Mouse (Mus musculus) forebrain, embryonic 11.5 days (tissue): ENCODE results near the gene Dglucy. TPM values are rescaled to one million over a fixed set of nuclear protein-coding genes. Genes with fewer than 3 reads are reported as not detected.
A peak's percentile ranks its signal among the peaks of the same experiment; 100 is the strongest.

ENCODE experiments used
- ATAC-seq: fragments of 200-750 bp; cut with Nextera tagmentation; replicated peaks from 2 replicates; pipeline ENCODE4 v1.8.0; 2017; ENCODE audit warnings: moderate TSS enrichment; ENCODE audit not compliant: low FRiP score
- DNase-seq: peaks from one replicate; pipeline ENCODE4 v3.0.0-alpha.2; 2017; ENCODE audit warnings: low spot score
- H3K27ac ChIP-seq: fragments of 300-500 bp; sonication (generic); 2 replicates; pipeline ENCODE4 v1.5.1; 2014; ENCODE audit warnings: low read depth, low read length
- H3K27me3 ChIP-seq: fragments of 300-500 bp; sonication (generic); 2 replicates; pipeline ENCODE4 v1.6.1; 2014; ENCODE audit warnings: mild to moderate bottlenecking, low read length, mixed read lengths; ENCODE audit not compliant: control insufficient read depth, insufficient read depth
- H3K36me3 ChIP-seq: fragments of 300-500 bp; sonication (generic); 2 replicates; pipeline ENCODE4 v1.6.1; 2014; ENCODE audit warnings: mild to moderate bottlenecking, low read length, moderate library complexity, mixed read lengths; ENCODE audit not compliant: control insufficient read depth, insufficient read depth
- H3K4me1 ChIP-seq: fragments of 300-500 bp; sonication (generic); replicated peaks from 2 replicates; pipeline ENCODE4 v1.6.1; 2014; ENCODE audit warnings: low read length, mixed read lengths; ENCODE audit not compliant: control insufficient read depth, insufficient read depth
- H3K4me2 ChIP-seq: fragments of 300-500 bp; sonication (generic); 2 replicates; pipeline ENCODE4 v1.6.1; 2014; ENCODE audit warnings: low read depth, mild to moderate bottlenecking, low read length, moderate library complexity, mixed read lengths; ENCODE audit not compliant: severe bottlenecking
- H3K4me3 ChIP-seq: fragments of 300-500 bp; sonication (generic); 2 replicates; pipeline ENCODE4 v1.5.1; 2014; ENCODE audit warnings: low read depth, low read length
- H3K9ac ChIP-seq: fragments of 300-500 bp; sonication (generic); 2 replicates; pipeline ENCODE4 v1.6.1; 2014; ENCODE audit warnings: low read length
- H3K9me3 ChIP-seq: fragments of 300-500 bp; sonication (generic); 2 replicates; pipeline ENCODE4 v1.6.1; 2016; ENCODE audit warnings: low read length, mixed read lengths; ENCODE audit not compliant: control insufficient read depth
- WGBS: fragments of 180-500 bp; shearing (Covaris S2); extraction: QIAGEN DNeasy Blood & Tissue Kit; methylation state at CpG from one replicate; pipeline ENCODE4 v1.1.7; 2014; 5-methylcytosine and 5-hydroxymethylcytosine counted together
- polyA plus RNA-seq: library from polyadenylated mRNA; unstranded; fragments of >200 nt; fragmentation: Nextera tagmentation; extraction: Ambion mirVana; gene quantifications from 2 replicates; pipeline ENCODE4 v1.2.1, GENCODE M21; 2014

The Dglucy gene
- 0.87 and 0.92 TPM in 2 replicates for polyA plus RNA-seq

- 61% methylated on average over 12 of the region's 12 CpGs for WGBS
- no peaks in the 10 kb centered on the region for H3K27me3 ChIP-seq
- no peak within 1 kb of the TSS for H3K4me3 ChIP-seq
- peak; percentile 57 for DNase-seq
- ATAC-seq, result peak; percentile 65; the same call in 1 of the 2 replicates
- no peaks in the 10 kb centered on the region for H3K9me3 ChIP-seq
- H3K27ac ChIP-seq, result no peak within 1 kb of the TSS
- H3K4me1 ChIP-seq, result no peaks in the 10 kb centered on the region
- no peak within 1 kb of the TSS for H3K4me2 ChIP-seq
- no peak within 1 kb of the TSS for H3K9ac ChIP-seq
- no peaks in the 10 kb centered on the region for H3K36me3 ChIP-seq
Measured at GRCm38 (mm10) chr12:100778934-100779865, at the start of gene Dglucy. Dglucy (plus strand) TSS chr12:100779057.

- no peak overlapping the region for H3K4me2 ChIP-seq
- no peak for DNase-seq
Measured at GRCm38 (mm10) chr12:100735156-100735555, 43.7 kb upstream of the Dglucy start.

GRCm38 (mm10) chr12:100735581-100735980 lies 43.3 kb upstream of the Dglucy start:
- no peaks in the 10 kb centered on the region for H3K9me3 ChIP-seq
- 89% methylated on average over 2 of the region's 2 CpGs for WGBS
- H3K36me3 ChIP-seq, result no peaks in the 10 kb centered on the region
- H3K9ac ChIP-seq, result no peak overlapping the region
- H3K4me2 ChIP-seq, result no peak overlapping the region
- H3K4me3 ChIP-seq, result no peak overlapping the region
- H3K27me3 ChIP-seq, result no peaks in the 10 kb centered on the region
- DNase-seq (no peak), ATAC-seq (no peak)
- no peak overlapping the region for H3K27ac ChIP-seq
- H3K4me1 ChIP-seq, result no peaks in the 10 kb centered on the region

More at GRCm38 (mm10) chr12:100735156-100735555, 43.7 kb upstream of the Dglucy start:
- no peaks in the 10 kb centered on the region for H3K9me3 ChIP-seq
- H3K27ac ChIP-seq, result no peak overlapping the region
- 64% methylated on average over 5 of the region's 5 CpGs for WGBS
- no peaks in the 10 kb centered on the region for H3K36me3 ChIP-seq
- H3K27me3 ChIP-seq, result no peaks in the 10 kb centered on the region
- H3K4me3 ChIP-seq, result no peak overlapping the region
- no peak overlapping the region for H3K9ac ChIP-seq
- H3K4me1 ChIP-seq, result no peaks in the 10 kb centered on the region
- no peak for ATAC-seq

GRCm38 (mm10) chr12:100738498-100738897 lies 40.4 kb upstream of the Dglucy start:
- WGBS, result 53% methylated on average over 3 of the region's 3 CpGs
- ATAC-seq, result no peak
- Histone ChIP-seq H3K27me3 (no peaks in the 10 kb centered on the region), H3K9ac (no peak overlapping the region), H3K9me3 (no peaks in the 10 kb centered on the region), H3K4me3 (no peak overlapping the region), H3K4me1 (no peaks in the 10 kb centered on the region), H3K27ac (no peak overlapping the region), H3K36me3 (no peaks in the 10 kb centered on the region), H3K4me2 (no peak overlapping the region)
- DNase-seq, result no peak

GRCm38 (mm10) chr12:100739011-100739570 lies 39.8 kb upstream of the Dglucy start:
- DNase-seq (no peak), ATAC-seq (no peak)
- Histone ChIP-seq H3K4me2 (no peak overlapping the region), H3K36me3 (no peaks in the 10 kb centered on the region), H3K4me3 (no peak overlapping the region), H3K4me1 (no peaks in the 10 kb centered on the region), H3K9me3 (no peaks in the 10 kb centered on the region), H3K9ac (no peak overlapping the region), H3K27ac (no peak overlapping the region), H3K27me3 (no peaks in the 10 kb centered on the region)
- WGBS, result 73% methylated on average over 4 of the region's 4 CpGs

GRCm38 (mm10) chr12:100740313-100740712 lies 38.5 kb upstream of the Dglucy start:
- 88% methylated on average over 5 of the region's 5 CpGs for WGBS
- no peaks in the 10 kb centered on the region for H3K9me3 ChIP-seq
- H3K4me3 ChIP-seq, result no peak overlapping the region
- no peaks in the 10 kb centered on the region for H3K4me1 ChIP-seq
- no peak overlapping the region for H3K4me2 ChIP-seq
- no peak overlapping the region for H3K27ac ChIP-seq
- no peak overlapping the region for H3K9ac ChIP-seq
- H3K27me3 ChIP-seq, result no peaks in the 10 kb centered on the region
- DNase-seq, result no peak
- no peaks in the 10 kb centered on the region for H3K36me3 ChIP-seq
- no peak for ATAC-seq

- Histone ChIP-seq H3K4me1 (no peaks in the 10 kb centered on the region), H3K36me3 (no peaks in the 10 kb centered on the region), H3K27me3 (no peaks in the 10 kb centered on the region), H3K4me3 (no peak overlapping the region), H3K9me3 (no peaks in the 10 kb centered on the region), H3K4me2 (no peak overlapping the region), H3K27ac (no peak overlapping the region), H3K9ac (no peak overlapping the region)
- WGBS, result 65% methylated on average over 2 of the region's 2 CpGs
- DNase-seq (no peak), ATAC-seq (no peak)
Measured at GRCm38 (mm10) chr12:100742468-100742867, 36.4 kb upstream of the Dglucy start.

GRCm38 (mm10) chr12:100752977-100753376 lies 25.9 kb upstream of the Dglucy start:
- Histone ChIP-seq H3K27me3 (no peaks in the 10 kb centered on the region), H3K4me1 (no peaks in the 10 kb centered on the region), H3K9ac (no peak overlapping the region), H3K36me3 (no peaks in the 10 kb centered on the region), H3K27ac (no peak overlapping the region), H3K9me3 (no peaks in the 10 kb centered on the region), H3K4me3 (no peak overlapping the region), H3K4me2 (no peak overlapping the region)
- DNase-seq (no peak), ATAC-seq (no peak)
- 81% methylated on average over 1 of the region's 1 CpGs for WGBS
